Mouse (Mus musculus) small intestine, adult 10 weeks (tissue): ENCODE measurements around the gene Lst1. TPM values are rescaled to one million over a fixed set of nuclear protein-coding genes. Genes with fewer than 3 reads are reported as not detected.

Experiments
- polyA plus RNA-seq: library from polyadenylated mRNA; stranded (reverse); fragments of 350-450 nt; fragmentation: Illumina TruSeq; extraction: RNeasy Lipid Tissue Mini Kit (QIAGEN cat#74804); gene quantifications from one replicate; pipeline ENCODE4 v1.2.3, GENCODE M21; 2014; ENCODE audit warnings: low replicate concordance

Gene Lst1
- polyA plus RNA-seq = not detected

GRCm38 (mm10) chr17:35187959-35188610 lies at the start of gene Lst1:
Gene Lst1, minus strand, starts transcription at chr17:35188439.

GRCm38 (mm10) chr17:35235614-35236389 lies 47.6 kb upstream of the Lst1 start, which contains the start of gene Nfkbil1:
Gene Nfkbil1, minus strand, starts transcription at chr17:35235792.

GRCm38 (mm10) chr17:35233114-35233980 lies 45.1 kb upstream of the Lst1 start, which contains the start of gene Atp6v1g2:
Gene Atp6v1g2, plus strand, starts transcription at chr17:35233660.

GRCm38 (mm10) chr17:35220156-35220952 lies 32.1 kb upstream of the Lst1 start, which contains the start of gene Gm16181:
Gene Gm16181, plus strand, starts transcription at chr17:35220834.

GRCm38 (mm10) chr17:35204494-35205379 lies 16.5 kb upstream of the Lst1 start, which contains the start of gene Lta:
Gene Lta, minus strand, starts transcription at chr17:35205351.

GRCm38 (mm10) chr17:35201787-35202186 lies 13.5 kb upstream of the Lst1 start, which contains the start of gene Tnf:
Gene Tnf, minus strand, starts transcription at chr17:35202007.

GRCm38 (mm10) chr17:35193881-35194843 lies 5.9 kb upstream of the Lst1 start, which contains the start of gene Ltb:
Gene Ltb, plus strand, starts transcription at chr17:35194439.

GRCm38 (mm10) chr17:35175968-35176367 lies 12.3 kb downstream of the Lst1 start, which contains the start of gene Aif1:
Gene Aif1, minus strand, starts transcription at chr17:35176068.

GRCm38 (mm10) chr17:35164568-35165450 lies 23.4 kb downstream of the Lst1 start, which contains the start of gene Prrc2a:
Gene Prrc2a, minus strand, starts transcription at chr17:35164897.

Other genes starting within 250 kb of the Lst1 start
- gene Hspa1b, start 229.2 kb downstream of the Lst1 start, polyA plus RNA-seq = 1.3 TPM
- gene Gm20481, start 218.5 kb downstream of the Lst1 start, polyA plus RNA-seq = not detected
- 0.52 TPM for gene Hspa1a, start 216.3 kb downstream of the Lst1 start, polyA plus RNA-seq
- not detected for gene Hspa1l, start 215.7 kb downstream of the Lst1 start, polyA plus RNA-seq
- 12.4 TPM for gene Lsm2, start 206.6 kb downstream of the Lst1 start, polyA plus RNA-seq
- gene Vars, start 187.5 kb downstream of the Lst1 start, polyA plus RNA-seq = 0.37 TPM
- gene Vwa7, start 171.9 kb downstream of the Lst1 start, polyA plus RNA-seq = 0.11 TPM
- not detected for gene Sapcd1, start 160.4 kb downstream of the Lst1 start, polyA plus RNA-seq
- gene Msh5, start 141.7 kb downstream of the Lst1 start, polyA plus RNA-seq = 0.93 TPM
- 31.3 TPM for gene Clic1, start 138.5 kb downstream of the Lst1 start, polyA plus RNA-seq
- gene Ddah2, start 129.4 kb downstream of the Lst1 start, polyA plus RNA-seq = not detected
- gene Ly6g6c, start 123.1 kb downstream of the Lst1 start, polyA plus RNA-seq = not detected
- gene Mpig6b, start 122.3 kb downstream of the Lst1 start, polyA plus RNA-seq = 0.59 TPM
- gene Ly6g6e, start 111.5 kb downstream of the Lst1 start, polyA plus RNA-seq = not detected
- gene Ly6g6d, start 110.4 kb downstream of the Lst1 start, polyA plus RNA-seq = not detected
- not detected for gene Ly6g6f, start 102.8 kb downstream of the Lst1 start, polyA plus RNA-seq
- gene Abhd16a, start 99.2 kb downstream of the Lst1 start, polyA plus RNA-seq = 3.7 TPM
- gene Ly6g5c, start 80.2 kb downstream of the Lst1 start, polyA plus RNA-seq = not detected
- gene Ly6g5b, start 73.0 kb downstream of the Lst1 start, polyA plus RNA-seq = not detected
- 2.3 TPM for gene Gpank1, start 67.0 kb downstream of the Lst1 start, polyA plus RNA-seq
- 112 TPM for gene Csnk2b, start 66.4 kb downstream of the Lst1 start, polyA plus RNA-seq
- gene D17H6S53E, start 62.1 kb downstream of the Lst1 start, polyA plus RNA-seq = 1.7 TPM
- not detected for gene Apom, start 56.4 kb downstream of the Lst1 start, polyA plus RNA-seq
- 9.2 TPM for gene Bag6, start 53.3 kb downstream of the Lst1 start, polyA plus RNA-seq
- 7.5 TPM for gene Prrc2a, start 23.5 kb downstream of the Lst1 start, polyA plus RNA-seq
- 8.4 TPM for gene Aif1, start 12.4 kb downstream of the Lst1 start, polyA plus RNA-seq
- not detected for gene Ltb, start 6.0 kb upstream of the Lst1 start, polyA plus RNA-seq
- gene Tnf, start 13.6 kb upstream of the Lst1 start, polyA plus RNA-seq = not detected
- gene Lta, start 16.9 kb upstream of the Lst1 start, polyA plus RNA-seq = not detected
- not detected for gene Gm16181, start 32.4 kb upstream of the Lst1 start, polyA plus RNA-seq
- 1.9 TPM for gene Atp6v1g2, start 45.2 kb upstream of the Lst1 start, polyA plus RNA-seq
- not detected for gene Nfkbil1, start 47.4 kb upstream of the Lst1 start, polyA plus RNA-seq
- 4.0 TPM for gene Ddx39b, start 53.3 kb upstream of the Lst1 start, polyA plus RNA-seq
- gene H2-D1, start 74.3 kb upstream of the Lst1 start, polyA plus RNA-seq = 51.6 TPM
- 506 TPM for gene H2-Q1, start 132.0 kb upstream of the Lst1 start, polyA plus RNA-seq
- gene H2-Q2, start 153.8 kb upstream of the Lst1 start, polyA plus RNA-seq = 3,607 TPM
- 51.5 TPM for gene H2-Q4, start 191.2 kb upstream of the Lst1 start, polyA plus RNA-seq
- 7.5 TPM for gene H2-Q6, start 236.4 kb upstream of the Lst1 start, polyA plus RNA-seq